Mouse (Mus musculus): ENCODE results near the gene P4hb.
"Not testable (repeated sequence)": the region's sequence is repeated elsewhere in the genome, so short reads cannot be mapped to it uniquely, and the experiment has no call there.

GRCm38 (mm10) chr11:120558843-120559242, 14.2 kb downstream of the P4hb start:
- not testable (repeated sequence) for TF ChIP-seq GATA1, TAL1 (IDR thresholded peaks at IDR 0.05; ENCODE audit: low read length)

Data from erythroblast, embryonic 14.5 days (primary cell).